Mouse (Mus musculus) thymus, postnatal 0 days (tissue): Measurements from ENCODE around the gene Olfr1487. TPM values are rescaled to one million over a fixed set of nuclear protein-coding genes. Genes with fewer than 3 reads are reported as not detected.
"Not testable (repeated sequence)": the region's sequence is repeated elsewhere in the genome, so short reads cannot be mapped to it uniquely, and the experiment has no call there.

Experiments
- DNase-seq: peaks from one replicate; pipeline ENCODE4 v3.0.0-alpha.2; 2015; ENCODE audit warnings: low spot score
- microRNA-seq: library from miRNA; unstranded; fragments of <30 nt; microRNA quantifications from one replicate; pipeline ENCODE4, GENCODE M21; 2016; ENCODE audit warnings: borderline number of aligned reads
- polyA plus RNA-seq: library from polyadenylated mRNA; unstranded; fragments of >200 nt; fragmentation: Nextera tagmentation; extraction: Ambion mirVana; gene quantifications from 2 replicates; pipeline ENCODE4 v1.2.1, GENCODE M21; 2015

The Olfr1487 gene
- not detected in 2 replicates for polyA plus RNA-seq

- not testable (repeated sequence) for DNase-seq
Measured at GRCm38 (mm10) chr19:13617075-13617474, at the start of gene Olfr1487. Gene Olfr1487 (plus strand): TSS chr19:13617375.

GRCm38 (mm10) chr19:13583211-13583610, 34.0 kb upstream of the Olfr1487 start, which contains the start of gene Olfr1484:
Gene Olfr1484 (plus strand): TSS chr19:13583511.
- DNase-seq, result no peak

GRCm38 (mm10) chr19:13631321-13631720, 14.1 kb downstream of the Olfr1487 start, which contains the start of gene Olfr1489:
Gene Olfr1489 (plus strand): TSS chr19:13631621.
- DNase-seq, result no peak

- no peak for DNase-seq
Measured at GRCm38 (mm10) chr19:13650791-13651190, 33.6 kb downstream of the Olfr1487 start, which contains the start of gene Olfr1490. Gene Olfr1490 (plus strand): TSS chr19:13651091.

Small RNAs within 50 kb of the gene (microRNA-seq; reads per million reads assigned to microRNA genes)
- not detected for gene Gm22323
- not detected for gene Gm23931

Other genes with a start within 250 kb of the Olfr1487 start
- gene Olfr1469, start 209.5 kb upstream of the Olfr1487 start, polyA plus RNA-seq, result not detected in 2 replicates
- gene Olfr1471, start 174.0 kb upstream of the Olfr1487 start, polyA plus RNA-seq, result not detected in 2 replicates
- gene Olfr1472, start 161.3 kb upstream of the Olfr1487 start, polyA plus RNA-seq, result not detected in 2 replicates
- gene Olfr1474, start 147.8 kb upstream of the Olfr1487 start, polyA plus RNA-seq, result not detected in 2 replicates
- gene Olfr1475, start 137.2 kb upstream of the Olfr1487 start, polyA plus RNA-seq, result not detected in 2 replicates
- not detected in 2 replicates for gene Olfr1477, start 116.8 kb upstream of the Olfr1487 start, polyA plus RNA-seq
- not detected in 2 replicates for gene Olfr1480, start 89.5 kb upstream of the Olfr1487 start, polyA plus RNA-seq
- not detected in 2 replicates for gene Olfr1484, start 33.9 kb upstream of the Olfr1487 start, polyA plus RNA-seq
- not detected in 2 replicates for gene Olfr1489, start 14.2 kb downstream of the Olfr1487 start, polyA plus RNA-seq
- gene Olfr1490, start 33.7 kb downstream of the Olfr1487 start, polyA plus RNA-seq, result not detected in 2 replicates
- not detected in 2 replicates for gene Olfr1491, start 79.9 kb downstream of the Olfr1487 start, polyA plus RNA-seq
- not detected in 2 replicates for gene Olfr1493-ps1, start 105.9 kb downstream of the Olfr1487 start, polyA plus RNA-seq
- not detected in 2 replicates for gene Olfr1494, start 122.4 kb downstream of the Olfr1487 start, polyA plus RNA-seq
- not detected in 2 replicates for gene Olfr1495, start 147.2 kb downstream of the Olfr1487 start, polyA plus RNA-seq
- not detected in 2 replicates for gene Olfr1496, start 160.5 kb downstream of the Olfr1487 start, polyA plus RNA-seq
- not detected in 2 replicates for gene Olfr1497, start 180.8 kb downstream of the Olfr1487 start, polyA plus RNA-seq
- gene Olfr1499, start 202.1 kb downstream of the Olfr1487 start, polyA plus RNA-seq, result not detected in 2 replicates
- not detected in 2 replicates for gene Olfr1500, start 213.1 kb downstream of the Olfr1487 start, polyA plus RNA-seq
- not detected in 2 replicates for gene Olfr1501, start 233.3 kb downstream of the Olfr1487 start, polyA plus RNA-seq
- not detected in 2 replicates for gene Olfr1502, start 244.4 kb downstream of the Olfr1487 start, polyA plus RNA-seq